Mouse (Mus musculus) liver, embryonic 12.5 days (tissue): ENCODE measurements around the gene Jund. TPM values are rescaled to one million over a fixed set of nuclear protein-coding genes. Genes with fewer than 3 reads are reported as not detected.

Experiments
- ATAC-seq: fragments of 200-750 bp; cut with Nextera tagmentation; 2 replicates; pipeline ENCODE4 v1.8.0; 2017; ENCODE audit warnings: moderate number of reproducible peaks, mild to moderate bottlenecking, moderate library complexity
- H3K27ac ChIP-seq: fragments of 300-500 bp; sonication (generic); 2 replicates; pipeline ENCODE4 v1.5.1; 2016; ENCODE audit warnings: mild to moderate bottlenecking
- H3K27me3 ChIP-seq: fragments of 300-500 bp; sonication (generic); replicated peaks from 2 replicates; pipeline ENCODE4 v1.6.1; 2016; ENCODE audit warnings: mild to moderate bottlenecking, moderate library complexity
- H3K36me3 ChIP-seq: fragments of 300-500 bp; sonication (generic); 2 replicates; pipeline ENCODE4 v1.6.1; 2016; ENCODE audit warnings: mild to moderate bottlenecking, moderate library complexity
- H3K4me1 ChIP-seq: fragments of 300-500 bp; sonication (generic); 2 replicates; pipeline ENCODE4 v1.6.1; 2016
- H3K4me2 ChIP-seq: fragments of 300-500 bp; sonication (generic); 2 replicates; pipeline ENCODE4 v1.6.1; 2016; ENCODE audit warnings: mild to moderate bottlenecking, moderate library complexity
- H3K4me3 ChIP-seq: fragments of 300-500 bp; sonication (generic); 2 replicates; pipeline ENCODE4 v1.5.1; 2016; ENCODE audit warnings: mild to moderate bottlenecking, moderate library complexity
- H3K9ac ChIP-seq: fragments of 300-500 bp; sonication (generic); 2 replicates; pipeline ENCODE4 v1.6.1; 2016; ENCODE audit warnings: mild to moderate bottlenecking, moderate library complexity
- H3K9me3 ChIP-seq: fragments of 300-500 bp; sonication (generic); replicated peaks from 2 replicates; pipeline ENCODE4 v1.6.1; 2016; ENCODE audit warnings: mild to moderate bottlenecking, moderate library complexity
- WGBS: fragments of 180-500 bp; shearing (Covaris S2); methylation state at CpG from one replicate; pipeline ENCODE4 v1.1.7; 2016; ENCODE audit not compliant: insufficient replicate concordance; 5-methylcytosine and 5-hydroxymethylcytosine counted together
- polyA plus RNA-seq: library from polyadenylated mRNA; unstranded; fragments of >200 nt; fragmentation: Nextera tagmentation; extraction: Ambion mirVana; gene quantifications from 2 replicates; pipeline ENCODE4 v1.2.1, GENCODE M21; 2016

The Jund gene
- polyA plus RNA-seq, 1 experiment from 2014 or later = 59.5 TPM

DNA sequence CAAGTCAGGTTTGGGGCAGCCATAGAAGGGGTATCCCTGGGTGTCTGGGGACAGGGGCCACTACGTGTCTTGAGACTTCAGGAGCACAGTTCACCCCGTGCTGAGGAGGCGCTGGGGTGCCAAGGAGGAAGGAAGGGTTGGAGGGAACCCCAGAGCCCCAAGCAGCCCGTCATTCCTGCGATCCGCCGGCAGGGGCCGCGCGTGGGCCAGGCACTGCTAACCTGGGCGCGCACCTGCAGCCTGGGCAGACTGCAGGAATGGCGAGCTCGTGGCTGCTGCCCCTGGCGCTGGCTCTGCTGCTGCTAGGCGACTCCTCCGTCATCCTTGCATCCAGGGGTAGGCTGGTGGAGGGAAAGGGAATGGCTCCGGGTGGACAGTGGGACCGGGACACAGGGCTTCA lies 19.5 kb downstream of the Jund start, which contains the start of gene Gm3336:
Gm3336 (plus strand) TSS at position 247 of the 400 bp plus-strand sequence.
- Histone ChIP-seq H3K27ac (no peak within 1 kb of the TSS), H3K4me1 (peaks cover 3% of the 10 kb centered on the region; the same call in 1 of the 2 replicates), H3K9ac (no peak within 1 kb of the TSS), H3K4me2 (peak within 1 kb of the TSS; percentile 20; the same call in 1 of the 2 replicates), H3K9me3 (no peaks in the 10 kb centered on the region), H3K4me3 (no peak within 1 kb of the TSS), H3K36me3 (no peaks in the 10 kb centered on the region), H3K27me3 (peaks cover 36% of the 10 kb centered on the region)
- 3% methylated on average over 19 of the region's 19 CpGs for WGBS
- ATAC-seq = peak; percentile 35

- Histone ChIP-seq H3K4me2 (no peak overlapping the region), H3K36me3 (no peaks in the 10 kb centered on the region), H3K27ac (no peak overlapping the region), H3K9me3 (no peaks in the 10 kb centered on the region), H3K9ac (no peak overlapping the region), H3K4me3 (no peak overlapping the region), H3K27me3 (peaks cover 48% of the 10 kb centered on the region), H3K4me1 (peaks cover 3% of the 10 kb centered on the region; the same call in 1 of the 2 replicates)
- WGBS = 36% methylated on average over 9 of the region's 9 CpGs
- no peak for ATAC-seq
These were observed 21.1 kb downstream of the Jund start for GRCm38 (mm10) chr8:70719796-70720270.

DNA sequence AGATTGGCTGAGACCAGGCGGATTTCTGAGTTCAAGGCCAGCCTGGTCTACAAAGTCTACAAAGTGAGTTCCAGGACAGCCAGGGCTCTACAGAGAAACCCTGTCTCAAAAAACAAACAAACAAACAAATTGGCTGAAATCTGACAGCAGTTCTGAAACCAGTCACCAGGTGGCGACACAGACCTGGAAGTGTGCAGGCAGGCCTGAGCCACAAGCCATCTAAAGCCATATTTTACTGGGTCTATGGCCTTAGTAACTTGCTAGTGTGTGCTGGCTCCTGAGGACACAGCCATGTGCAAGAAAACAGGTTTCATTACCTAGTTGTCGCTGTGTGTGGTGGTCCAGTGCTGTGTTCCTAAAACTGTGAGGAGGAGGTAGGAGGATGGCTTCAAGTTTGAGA lies 22.0 kb downstream of the Jund start:
- Histone ChIP-seq H3K9me3 (no peaks in the 10 kb centered on the region), H3K27me3 (peaks cover 49% of the 10 kb centered on the region), H3K4me3 (no peak overlapping the region), H3K9ac (no peak overlapping the region), H3K27ac (no peak overlapping the region), H3K4me2 (no peak overlapping the region), H3K4me1 (peaks cover 3% of the 10 kb centered on the region; the same call in 1 of the 2 replicates), H3K36me3 (no peaks in the 10 kb centered on the region)
- ATAC-seq = no peak
- 5% methylated on average over 3 of the region's 3 CpGs for WGBS

GRCm38 (mm10) chr8:70721601-70722000 lies 22.9 kb downstream of the Jund start:
- 74% methylated on average over 8 of the region's 8 CpGs for WGBS
- Histone ChIP-seq H3K4me3 (no peak overlapping the region), H3K9me3 (no peaks in the 10 kb centered on the region), H3K27ac (no peak overlapping the region), H3K36me3 (no peaks in the 10 kb centered on the region), H3K9ac (no peak overlapping the region), H3K4me1 (peaks cover 3% of the 10 kb centered on the region; the same call in 1 of the 2 replicates), H3K27me3 (peaks cover 54% of the 10 kb centered on the region), H3K4me2 (no peak overlapping the region)
- ATAC-seq = no peak

DNA sequence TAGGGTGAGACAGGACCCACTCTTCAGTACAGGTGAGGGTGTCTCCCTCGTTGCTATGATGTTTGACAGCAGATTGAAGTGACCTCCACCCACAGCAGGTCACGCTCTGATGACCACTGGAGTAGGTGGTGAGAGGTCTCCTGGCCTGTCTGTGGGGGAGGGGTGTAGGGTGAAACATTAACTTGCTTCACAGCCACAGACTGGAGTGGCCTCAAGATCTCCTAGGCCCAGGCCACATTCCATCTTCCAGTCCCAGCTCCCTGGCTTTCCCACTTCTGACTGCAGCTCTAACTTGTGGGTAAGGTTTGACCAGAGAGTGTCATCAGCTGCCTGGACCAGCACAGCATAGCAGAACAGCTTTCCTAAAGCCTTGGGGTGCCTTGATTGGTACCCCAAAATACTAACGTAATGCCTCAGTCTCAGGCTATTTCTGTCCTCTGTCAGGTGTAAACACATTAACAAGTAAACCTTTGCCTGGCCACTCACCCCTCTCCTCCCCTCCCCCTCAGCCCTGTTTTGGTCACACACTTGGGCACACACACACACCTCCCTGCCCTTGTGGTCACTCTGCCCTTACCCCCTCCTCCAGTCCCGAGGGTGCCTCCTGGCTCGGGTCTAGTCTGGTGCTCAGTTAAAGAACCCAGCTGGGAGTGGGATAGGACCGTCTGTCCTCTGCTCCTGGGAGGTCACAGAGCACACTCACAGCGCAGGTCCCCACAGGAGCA lies 24.9 kb downstream of the Jund start, which contains the start of gene Pde4c:
Pde4c (plus strand) TSS at position 235 of the 725 bp plus-strand sequence.
- no peak within 1 kb of the TSS; the same call in 1 of the 2 replicates for H3K4me2 ChIP-seq
- WGBS = 50% methylated on average over 7 of the region's 7 CpGs

DNA sequence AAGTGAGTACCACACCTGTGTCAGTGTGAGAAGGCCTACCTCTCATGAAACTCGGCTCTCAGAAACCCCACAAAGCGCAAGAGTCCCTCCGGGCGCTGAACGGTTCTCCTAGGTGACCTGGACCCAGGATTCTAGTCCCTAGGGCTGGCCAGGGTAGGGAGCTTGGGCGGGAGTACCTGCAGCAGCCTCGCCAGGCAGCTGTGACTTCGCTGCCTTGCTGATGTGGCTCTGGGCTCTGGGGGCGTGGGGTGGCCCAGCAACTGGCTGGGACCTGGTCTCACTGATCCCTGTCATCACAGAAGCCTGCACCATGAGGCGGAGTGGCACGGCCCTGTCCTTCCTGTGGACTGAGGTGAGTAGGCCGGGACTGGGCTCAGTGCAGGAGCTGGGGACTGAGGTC lies 25.5 kb downstream of the Jund start:
- ATAC-seq = 0 out of 2 replicates have a peak, but pooled peaks have one; percentile 1
- no peak overlapping the region for H3K4me2 ChIP-seq
- WGBS = 64% methylated on average over 12 of the region's 12 CpGs
- no peaks in the 10 kb centered on the region for H3K36me3 ChIP-seq
- peaks cover 59% of the 10 kb centered on the region for H3K27me3 ChIP-seq
- H3K4me1 ChIP-seq = peaks cover 9% of the 10 kb centered on the region; the same call in 1 of the 2 replicates
- H3K27ac ChIP-seq = peak overlapping the region; percentile 73
- H3K4me3 ChIP-seq = no peak overlapping the region
- no peak overlapping the region; the same call in 1 of the 2 replicates for H3K9ac ChIP-seq
- H3K9me3 ChIP-seq = no peaks in the 10 kb centered on the region

More for the DNA sequence above, 24.9 kb downstream of the Jund start, which contains the start of gene Pde4c:
- peak; percentile 52 for ATAC-seq
- Histone ChIP-seq H3K27me3 (peaks cover 54% of the 10 kb centered on the region), H3K27ac (peak within 1 kb of the TSS; percentile 73), H3K4me1 (peaks cover 9% of the 10 kb centered on the region; the same call in 1 of the 2 replicates), H3K36me3 (no peaks in the 10 kb centered on the region), H3K9me3 (no peaks in the 10 kb centered on the region), H3K9ac (no peak within 1 kb of the TSS; the same call in 1 of the 2 replicates), H3K4me3 (no peak within 1 kb of the TSS)

DNA sequence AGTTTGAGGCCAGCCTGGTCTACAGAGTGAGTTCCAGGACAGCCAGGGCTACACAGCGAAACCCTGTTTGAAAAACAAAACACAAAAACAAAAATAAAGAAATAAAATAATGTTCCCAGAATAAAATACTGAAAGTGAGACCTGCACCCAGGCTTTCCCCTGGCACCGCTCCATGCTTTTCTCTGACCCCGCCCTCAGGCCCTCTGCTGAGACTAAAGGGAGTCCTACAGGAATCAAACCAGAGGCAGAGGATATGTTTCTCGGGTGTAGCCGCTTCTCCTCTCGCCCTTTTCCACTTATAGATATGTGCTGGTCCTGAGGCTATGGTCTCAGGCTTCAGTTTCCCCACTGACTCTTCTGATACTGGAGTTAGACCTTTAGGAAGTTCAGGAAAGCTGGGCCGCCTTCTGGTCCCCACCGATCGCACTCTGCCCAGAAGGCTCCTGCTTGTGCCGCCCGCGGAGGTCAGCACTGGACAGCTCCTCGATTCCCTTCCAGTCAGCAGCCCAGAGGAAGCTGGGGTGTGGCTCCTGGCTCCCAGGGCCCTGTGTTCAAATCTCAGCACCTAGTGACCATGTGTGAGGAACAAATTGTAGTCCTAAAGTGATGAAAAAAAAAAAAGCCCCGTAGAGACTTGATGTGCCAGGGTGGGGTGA lies 27.2 kb downstream of the Jund start:
- Histone ChIP-seq H3K9me3 (no peaks in the 10 kb centered on the region), H3K36me3 (no peaks in the 10 kb centered on the region), H3K27me3 (peaks cover 68% of the 10 kb centered on the region), H3K4me1 (peaks cover 18% of the 10 kb centered on the region; the same call in 1 of the 2 replicates), H3K27ac (no peak overlapping the region), H3K9ac (no peak overlapping the region), H3K4me3 (no peak overlapping the region), H3K4me2 (no peak overlapping the region)
- no peak for ATAC-seq
- WGBS = 21% methylated on average over 14 of the region's 14 CpGs

GRCm38 (mm10) chr8:70726721-70727120 lies 28.0 kb downstream of the Jund start:
- no peak overlapping the region for H3K27ac ChIP-seq
- H3K27me3 ChIP-seq = peaks cover 76% of the 10 kb centered on the region
- ATAC-seq = no peak
- no peaks in the 10 kb centered on the region for H3K36me3 ChIP-seq
- H3K9me3 ChIP-seq = no peaks in the 10 kb centered on the region
- H3K4me1 ChIP-seq = peaks cover 18% of the 10 kb centered on the region; the same call in 1 of the 2 replicates
- 45% methylated on average over 11 of the region's 11 CpGs for WGBS
- no peak overlapping the region for H3K9ac ChIP-seq
- H3K4me2 ChIP-seq = no peak overlapping the region
- no peak overlapping the region for H3K4me3 ChIP-seq

- no peak for ATAC-seq
- WGBS = 4% methylated on average over 34 of the region's 34 CpGs
- H3K9me3 ChIP-seq = no peaks in the 10 kb centered on the region
- no peaks in the 10 kb centered on the region for H3K36me3 ChIP-seq
- H3K4me2 ChIP-seq = peak overlapping the region; percentile 59
- H3K9ac ChIP-seq = peak overlapping the region; percentile 25; the same call in 1 of the 2 replicates
- H3K4me3 ChIP-seq = peak overlapping the region; percentile 42
- H3K27me3 ChIP-seq = peaks cover 80% of the 10 kb centered on the region
- peaks cover 18% of the 10 kb centered on the region; the same call in 1 of the 2 replicates for H3K4me1 ChIP-seq
- no peak overlapping the region for H3K27ac ChIP-seq
These were observed 31.2 kb downstream of the Jund start for GRCm38 (mm10) chr8:70729808-70730475.

- Histone ChIP-seq H3K27me3 (peaks cover 77% of the 10 kb centered on the region), H3K4me1 (peaks cover 18% of the 10 kb centered on the region; the same call in 1 of the 2 replicates), H3K27ac (no peak overlapping the region), H3K9ac (no peak overlapping the region), H3K9me3 (no peaks in the 10 kb centered on the region), H3K36me3 (no peaks in the 10 kb centered on the region), H3K4me2 (no peak overlapping the region), H3K4me3 (no peak overlapping the region)
- 65% methylated on average over 4 of the region's 4 CpGs for WGBS
- no peak for ATAC-seq
These were observed 32.2 kb downstream of the Jund start for GRCm38 (mm10) chr8:70730956-70731355.

GRCm38 (mm10) chr8:70737705-70738104 lies 39.0 kb downstream of the Jund start:
- no peak overlapping the region for H3K27ac ChIP-seq
- no peak overlapping the region for H3K9ac ChIP-seq
- 54% methylated on average over 5 of the region's 5 CpGs for WGBS
- ATAC-seq = no peak
- no peaks in the 10 kb centered on the region for H3K4me1 ChIP-seq
- peaks cover 65% of the 10 kb centered on the region for H3K27me3 ChIP-seq
- no peaks in the 10 kb centered on the region for H3K36me3 ChIP-seq
- no peaks in the 10 kb centered on the region for H3K9me3 ChIP-seq
- H3K4me3 ChIP-seq = no peak overlapping the region
- no peak overlapping the region for H3K4me2 ChIP-seq
